Mouse (Mus musculus) G1E (cell line): ENCODE data around the gene Dop1b. TPM values are rescaled to one million over a fixed set of nuclear protein-coding genes. Genes with fewer than 3 reads are reported as not detected.

Experiments
- ATAC-seq: 2 replicates; pipeline ENCODE4 v1.8.0; 2016; ENCODE audit warnings: mild to moderate bottlenecking; ENCODE audit not compliant: insufficient number of reproducible peaks, poor library complexity, low FRiP score, severe bottlenecking; ENCODE audit errors: extremely low read depth
- DNase-seq: peaks from one replicate; pipeline ENCODE4 v3.0.0; 2012; ENCODE audit warnings: low spot score
- H3K27me3 ChIP-seq: 2 replicates; pipeline ENCODE4 v1.6.1; 2012; ENCODE audit warnings: mild to moderate bottlenecking, low read length, inconsistent platforms; ENCODE audit not compliant: insufficient read depth
- H3K36me3 ChIP-seq: replicated peaks from 2 replicates; pipeline ENCODE3; 2012; ENCODE audit warnings: mild to moderate bottlenecking, inconsistent platforms
- H3K4me1 ChIP-seq: 2 replicates; pipeline ENCODE4 v1.6.1; 2012; ENCODE audit warnings: low read depth, low read length, inconsistent platforms, mixed read lengths; ENCODE audit not compliant: insufficient read depth
- H3K4me3 ChIP-seq: 2 replicates; pipeline ENCODE4 v1.5.1; 2012; ENCODE audit warnings: low read depth, mild to moderate bottlenecking, inconsistent platforms, low read length, moderate library complexity, mixed read lengths
- H3K9me3 ChIP-seq: replicated peaks from 2 replicates; pipeline ENCODE4 v1.6.1; 2012; ENCODE audit warnings: inconsistent platforms
- CTCF ChIP-seq: IDR thresholded peaks from 2 replicates; pipeline ENCODE4 v1.5.1; 2012; ENCODE audit warnings: low read depth, low read length, inconsistent platforms, mixed read lengths
- GATA1 ChIP-seq: IDR thresholded peaks from 2 replicates; pipeline ENCODE4 v1.6.1; 2012; ENCODE audit warnings: borderline replicate concordance, low read length, inconsistent platforms, mixed read lengths
- GATA2 ChIP-seq: IDR thresholded peaks from 2 replicates; pipeline ENCODE4 v1.6.1; 2012; ENCODE audit warnings: low read depth, low read length, inconsistent platforms, borderline replicate concordance
- POLR2AphosphoS5 ChIP-seq: IDR thresholded peaks from 2 replicates; pipeline ENCODE4 v1.6.1; 2012; ENCODE audit warnings: low read depth, low read length, inconsistent platforms; ENCODE audit not compliant: insufficient replicate concordance
- TAL1 ChIP-seq: conservative IDR thresholded peaks from 2 replicates; pipeline ENCODE4 v1.6.1; 2012; ENCODE audit warnings: low read depth, low read length, inconsistent platforms, mixed read lengths
- polyA plus RNA-seq: library from polyadenylated mRNA; stranded (reverse); fragments of >175 nt; gene quantifications from 2 replicates; pipeline ENCODE4 v1.2.3, GENCODE M21; 2012
- total RNA-seq, 2 experiments: library from RNA; stranded (forward) in 1 of 2; stranded (reverse) in 1 of 2; fragments of 200-1000 nt in 1 of 2; fragments of >200 nt in 1 of 2; fragmentation: Nextera tagmentation in 1 of 2; gene quantifications; 2 replicates each; pipeline ENCODE4 v1.2.3; 2014 to 2017

The Dop1b gene
- total and polyA plus RNA-seq, 3 experiments: 1.2 to 3.2 (median 1.6) TPM

GRCm38 (mm10) chr16:93710924-93711323 is 780 bp upstream of the Dop1b start:
- Histone ChIP-seq H3K9me3 (no peaks in the 10 kb centered on the region; the same call in none of the 2 replicates), H3K27me3 (peaks cover 22% of the 10 kb centered on the region), H3K36me3 (no peaks in the 10 kb centered on the region), H3K4me3 (peak overlapping the region; percentile 74), H3K4me1 (peaks cover 18% of the 10 kb centered on the region)
- ATAC-seq (0 out of 2 replicates have a peak, but pooled peaks have one; percentile 5), DNase-seq (peak; percentile 50)
- no peak for TF ChIP-seq TAL1
- no peak for TF ChIP-seq POLR2AphosphoS5
- no peak for TF ChIP-seq GATA2
- no peak for TF ChIP-seq GATA1
- TF ChIP-seq CTCF: no peak

- Histone ChIP-seq H3K27me3 (peaks cover 22% of the 10 kb centered on the region), H3K4me1 (peaks cover 18% of the 10 kb centered on the region), H3K9me3 (no peaks in the 10 kb centered on the region; the same call in none of the 2 replicates), H3K36me3 (no peaks in the 10 kb centered on the region), H3K4me3 (peak overlapping the region; percentile 74)
- DNase-seq: peak; percentile 8
- no peak for ATAC-seq
- TF ChIP-seq POLR2AphosphoS5 (no peak), GATA2 (no peak), TAL1 (no peak), GATA1 (no peak), CTCF (no peak)
These were observed 633 bp downstream of the Dop1b start for GRCm38 (mm10) chr16:93712189-93712885.

- Histone ChIP-seq H3K4me1 (peaks cover 18% of the 10 kb centered on the region), H3K36me3 (no peaks in the 10 kb centered on the region), H3K4me3 (no peak overlapping the region), H3K9me3 (no peaks in the 10 kb centered on the region; the same call in none of the 2 replicates), H3K27me3 (peaks cover 22% of the 10 kb centered on the region)
- no peak for TF ChIP-seq GATA1
- TF ChIP-seq GATA2: no peak
- TF ChIP-seq CTCF: no peak
- ATAC-seq (no peak), DNase-seq (no peak)
These were observed 1.3 kb downstream of the Dop1b start for GRCm38 (mm10) chr16:93712966-93713365.

- Histone ChIP-seq H3K36me3 (no peaks in the 10 kb centered on the region), H3K4me1 (peaks cover 18% of the 10 kb centered on the region), H3K27me3 (peaks cover 22% of the 10 kb centered on the region), H3K4me3 (no peak overlapping the region), H3K9me3 (no peaks in the 10 kb centered on the region; the same call in none of the 2 replicates)
- TF ChIP-seq GATA1 (no peak), CTCF (no peak), GATA2 (no peak), TAL1 (no peak), POLR2AphosphoS5 (no peak)
- ATAC-seq: no peak
- no peak for DNase-seq
These were observed 2.7 kb downstream of the Dop1b start for GRCm38 (mm10) chr16:93714426-93714825.

- H3K27me3 ChIP-seq: peaks cover 22% of the 10 kb centered on the region
- H3K36me3 ChIP-seq: no peaks in the 10 kb centered on the region
- H3K4me3 ChIP-seq: no peak overlapping the region
- DNase-seq (no peak), ATAC-seq (no peak)
- H3K4me1 ChIP-seq: peaks cover 17% of the 10 kb centered on the region
- H3K9me3 ChIP-seq: no peaks in the 10 kb centered on the region; the same call in none of the 2 replicates
- TF ChIP-seq POLR2AphosphoS5: no peak
- TF ChIP-seq GATA1: no peak
- TF ChIP-seq CTCF: no peak
- TF ChIP-seq GATA2: no peak
- TF ChIP-seq TAL1: no peak
These were observed 4.1 kb downstream of the Dop1b start for GRCm38 (mm10) chr16:93715826-93716225.

- Histone ChIP-seq H3K4me1 (peaks cover 9% of the 10 kb centered on the region), H3K27me3 (peaks cover 17% of the 10 kb centered on the region), H3K9me3 (no peaks in the 10 kb centered on the region; the same call in none of the 2 replicates), H3K4me3 (no peak overlapping the region), H3K36me3 (no peaks in the 10 kb centered on the region)
- TF ChIP-seq CTCF (no peak), GATA1 (no peak), GATA2 (no peak), POLR2AphosphoS5 (no peak), TAL1 (no peak)
- no peak for DNase-seq
- no peak for ATAC-seq
These were observed 5.6 kb downstream of the Dop1b start for GRCm38 (mm10) chr16:93717299-93717703.

- ATAC-seq: no peak
- no peaks in the 10 kb centered on the region for H3K36me3 ChIP-seq
These were observed 10.1 kb downstream of the Dop1b start for GRCm38 (mm10) chr16:93721771-93722170.

More at GRCm38 (mm10) chr16:93721771-93722170, 10.1 kb downstream of the Dop1b start:
- Histone ChIP-seq H3K9me3 (no peaks in the 10 kb centered on the region), H3K4me3 (no peak overlapping the region), H3K4me1 (no peaks in the 10 kb centered on the region), H3K27me3 (0 out of 2 replicates have a peak, but pooled peaks cover 5% of the 10 kb centered on the region)
- DNase-seq: no peak
- TF ChIP-seq CTCF (no peak), POLR2AphosphoS5 (no peak), TAL1 (no peak), GATA2 (no peak), GATA1 (no peak)
